Mouse (Mus musculus) hindbrain, embryonic 14.5 days (tissue): ENCODE data around the gene Ccrl2. TPM values are rescaled to one million over a fixed set of nuclear protein-coding genes. Genes with fewer than 3 reads are reported as not detected.

ENCODE experiments used
- ATAC-seq: fragments of 200-750 bp; cut with Nextera tagmentation; 2 replicates; pipeline ENCODE4 v1.8.0; 2017; ENCODE audit warnings: moderate number of reproducible peaks, mild to moderate bottlenecking, moderate TSS enrichment, moderate library complexity; ENCODE audit not compliant: low FRiP score
- DNase-seq: peaks from one replicate; pipeline ENCODE4 v3.0.0-alpha.2; 2015; ENCODE audit warnings: low spot score
- H3K27ac ChIP-seq: fragments of 300-500 bp; sonication (generic); 2 replicates; pipeline ENCODE4 v1.5.1; 2014; ENCODE audit warnings: mild to moderate bottlenecking, moderate library complexity
- H3K27me3 ChIP-seq: fragments of 300-500 bp; sonication (generic); 2 replicates; pipeline ENCODE4 v1.6.1; 2014; ENCODE audit warnings: mild to moderate bottlenecking, low read length, mixed read lengths; ENCODE audit not compliant: control insufficient read depth, insufficient read depth
- H3K36me3 ChIP-seq: fragments of 300-500 bp; sonication (generic); replicated peaks from 2 replicates; pipeline ENCODE4 v1.6.1; 2014; ENCODE audit not compliant: control insufficient read depth, insufficient read depth
- H3K4me1 ChIP-seq: fragments of 300-500 bp; sonication (generic); replicated peaks from 2 replicates; pipeline ENCODE4 v1.6.1; 2014; ENCODE audit warnings: antibody characterized with exemption, low read length, mixed read lengths; ENCODE audit not compliant: control insufficient read depth, insufficient read depth
- H3K4me2 ChIP-seq: fragments of 300-500 bp; sonication (generic); replicated peaks from 2 replicates; pipeline ENCODE4 v1.6.1; 2014; ENCODE audit warnings: mild to moderate bottlenecking, moderate library complexity
- H3K4me3 ChIP-seq: fragments of 300-500 bp; sonication (generic); replicated peaks from 2 replicates; pipeline ENCODE4 v1.5.1; 2014; ENCODE audit warnings: mild to moderate bottlenecking, low read length
- H3K9ac ChIP-seq: fragments of 300-500 bp; sonication (generic); 2 replicates; pipeline ENCODE4 v1.6.1; 2014
- H3K9me3 ChIP-seq: fragments of 300-500 bp; sonication (generic); 2 replicates; pipeline ENCODE4 v1.6.1; 2016; ENCODE audit warnings: low read length; ENCODE audit not compliant: control insufficient read depth
- WGBS: fragments of 180-500 bp; shearing (Covaris S2); extraction: QIAGEN DNeasy Blood & Tissue Kit; methylation state at CpG from one replicate; pipeline ENCODE4 v1.1.7; 2014; 5-methylcytosine and 5-hydroxymethylcytosine counted together
- polyA plus RNA-seq: library from polyadenylated mRNA; unstranded; fragments of >200 nt; fragmentation: Nextera tagmentation; extraction: Ambion mirVana; gene quantifications from 2 replicates; pipeline ENCODE4 v1.2.1, GENCODE M21; 2014

Ccrl2 gene
- polyA plus RNA-seq, 1 experiment from 2014 or later, result 1.3 TPM

DNA sequence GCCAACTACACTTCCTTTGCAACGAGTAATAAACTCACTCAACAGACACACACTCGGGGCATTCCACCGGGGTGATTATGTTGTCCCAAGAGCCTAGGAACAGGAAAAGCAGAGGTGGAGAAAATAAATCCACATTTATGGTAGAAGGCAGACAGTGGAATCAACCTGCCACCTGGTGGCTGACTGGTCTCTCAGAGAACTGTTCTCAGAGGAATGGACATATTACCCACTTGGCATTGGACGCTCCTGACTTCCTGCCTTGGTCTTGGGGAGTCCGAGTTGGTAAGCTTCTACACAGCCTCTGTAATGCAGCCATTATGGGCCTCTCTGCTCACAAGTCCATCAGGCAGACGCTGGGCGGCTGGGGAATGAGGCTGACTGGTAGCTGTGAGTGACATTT, 14.9 kb upstream of the Ccrl2 start:
- ATAC-seq (no peak), DNase-seq (no peak)
- H3K4me3 ChIP-seq, result no peak overlapping the region
- no peaks in the 10 kb centered on the region for H3K27me3 ChIP-seq
- no peak overlapping the region for H3K4me2 ChIP-seq
- no peaks in the 10 kb centered on the region for H3K36me3 ChIP-seq
- H3K9me3 ChIP-seq, result peaks cover 16% of the 10 kb centered on the region; the same call in 1 of the 2 replicates
- no peaks in the 10 kb centered on the region for H3K4me1 ChIP-seq
- 59% methylated on average over 7 of the region's 7 CpGs for WGBS
- H3K27ac ChIP-seq, result no peak overlapping the region
- no peak overlapping the region for H3K9ac ChIP-seq

DNA sequence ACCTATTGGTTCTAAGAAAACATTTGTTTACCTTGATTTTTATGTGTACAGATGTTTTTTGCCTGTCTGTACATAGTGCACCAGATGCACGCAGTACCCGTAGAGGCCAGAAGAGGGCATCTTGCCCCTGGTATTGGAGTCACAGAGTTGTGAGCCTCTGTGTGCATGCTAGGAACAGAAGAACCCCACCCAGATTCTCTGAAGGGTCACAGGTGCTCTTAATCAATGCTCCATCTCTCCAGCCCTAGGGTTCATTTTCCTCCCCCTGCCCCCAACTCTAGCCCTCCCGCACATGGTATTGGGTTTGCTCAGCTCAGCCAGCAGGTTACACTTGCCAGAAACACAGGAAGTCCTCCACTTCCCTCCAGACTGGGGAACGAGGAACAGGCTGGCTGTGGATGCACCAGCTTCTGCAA, 13.2 kb upstream of the Ccrl2 start:
- no peak for DNase-seq
- H3K27ac ChIP-seq, result no peak overlapping the region
- H3K4me3 ChIP-seq, result no peak overlapping the region
- 45% methylated on average over 4 of the region's 4 CpGs for WGBS
- H3K36me3 ChIP-seq, result no peaks in the 10 kb centered on the region
- H3K9ac ChIP-seq, result no peak overlapping the region
- H3K4me1 ChIP-seq, result no peaks in the 10 kb centered on the region
- no peak for ATAC-seq
- H3K27me3 ChIP-seq, result no peaks in the 10 kb centered on the region
- no peak overlapping the region for H3K4me2 ChIP-seq
- H3K9me3 ChIP-seq, result peaks cover 15% of the 10 kb centered on the region; the same call in 1 of the 2 replicates

DNA sequence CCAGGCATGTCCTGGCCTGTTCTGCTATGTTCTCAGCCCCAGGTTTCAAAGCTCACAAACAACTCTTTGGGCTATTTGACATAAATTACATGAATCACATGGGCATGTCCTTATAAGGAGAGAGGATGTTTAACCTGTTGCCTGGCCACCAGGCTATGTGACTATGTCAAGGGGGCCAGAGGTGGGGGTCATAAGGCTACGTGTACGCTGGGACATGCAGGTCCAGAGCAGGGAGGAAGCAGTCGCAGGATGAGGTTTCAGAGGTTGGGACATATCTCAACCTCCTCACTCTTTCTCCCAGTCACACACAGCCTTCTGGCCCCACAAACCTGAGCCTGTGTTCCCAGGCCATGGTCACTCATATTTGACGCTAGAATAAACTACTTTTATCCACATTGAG, 9.7 kb upstream of the Ccrl2 start:
- Histone ChIP-seq H3K27me3 (no peaks in the 10 kb centered on the region), H3K4me2 (no peak overlapping the region), H3K4me1 (no peaks in the 10 kb centered on the region), H3K36me3 (no peaks in the 10 kb centered on the region), H3K27ac (no peak overlapping the region), H3K9ac (no peak overlapping the region), H3K9me3 (no peaks in the 10 kb centered on the region), H3K4me3 (no peak overlapping the region)
- WGBS, result 89% methylated on average over 4 of the region's 4 CpGs
- ATAC-seq (no peak), DNase-seq (no peak)

DNA sequence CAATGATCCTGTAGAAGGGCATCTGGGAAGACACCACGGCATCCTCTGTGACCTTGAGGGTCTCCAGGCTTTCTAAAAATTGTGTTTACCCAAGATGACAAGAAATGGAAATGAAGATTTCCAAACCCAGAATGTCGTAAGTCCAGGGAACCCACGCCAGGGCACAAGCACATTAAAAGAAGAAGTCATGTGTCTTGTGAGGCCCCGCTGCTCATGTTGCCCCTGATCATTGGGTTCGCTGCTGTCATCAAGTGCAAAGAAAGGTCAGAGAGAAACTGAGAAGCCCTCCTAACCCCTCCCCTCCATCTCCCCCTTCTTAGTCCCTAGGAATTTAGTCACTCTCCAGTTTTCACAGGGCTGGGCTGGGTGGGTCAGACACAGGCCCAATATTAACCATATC, 5.5 kb upstream of the Ccrl2 start:
- WGBS, result 82% methylated on average over 5 of the region's 5 CpGs

DNA sequence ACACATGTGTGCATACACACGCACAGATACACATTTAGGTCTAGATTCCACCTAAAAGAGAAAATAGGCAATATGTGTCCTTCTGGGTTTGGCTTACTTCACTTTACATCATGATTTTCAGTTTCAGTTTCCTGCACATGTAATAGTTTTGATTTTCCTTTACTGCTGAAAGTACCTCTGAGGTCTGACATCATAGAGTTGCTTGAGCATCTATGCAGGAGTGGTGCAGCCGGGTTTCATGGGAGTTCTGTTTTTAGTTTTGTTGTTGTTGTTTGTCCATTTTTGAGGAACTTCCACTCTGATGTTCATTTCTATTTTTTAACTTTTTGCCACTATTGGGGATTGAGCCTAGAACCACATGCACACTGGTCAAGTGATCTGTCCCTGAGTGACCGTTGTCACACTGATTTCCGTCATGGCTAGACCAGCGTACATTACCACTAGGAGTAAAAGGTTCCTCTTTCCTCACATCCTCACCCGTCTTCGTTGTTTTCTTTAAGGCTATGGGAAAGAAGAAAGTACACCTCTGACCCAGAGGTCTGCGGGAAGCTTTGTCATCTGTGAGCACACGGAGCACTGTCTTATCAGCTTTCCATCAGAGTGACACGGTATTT, 1.7 kb upstream of the Ccrl2 start:
- Histone ChIP-seq H3K36me3 (no peaks in the 10 kb centered on the region), H3K4me1 (no peaks in the 10 kb centered on the region), H3K27me3 (no peaks in the 10 kb centered on the region), H3K27ac (no peak overlapping the region), H3K9ac (no peak overlapping the region), H3K4me3 (no peak overlapping the region), H3K9me3 (no peaks in the 10 kb centered on the region), H3K4me2 (no peak overlapping the region)
- DNase-seq, result no peak
- ATAC-seq, result no peak
- WGBS, result 81% methylated on average over 10 of the region's 10 CpGs

More for the DNA sequence above, 5.5 kb upstream of the Ccrl2 start:
- no peak overlapping the region for H3K4me3 ChIP-seq
- no peak overlapping the region for H3K27ac ChIP-seq
- H3K4me1 ChIP-seq, result no peaks in the 10 kb centered on the region
- no peaks in the 10 kb centered on the region for H3K36me3 ChIP-seq
- H3K9me3 ChIP-seq, result no peaks in the 10 kb centered on the region
- no peak overlapping the region for H3K9ac ChIP-seq
- no peak overlapping the region for H3K4me2 ChIP-seq
- H3K27me3 ChIP-seq, result no peaks in the 10 kb centered on the region
- ATAC-seq (no peak), DNase-seq (no peak)

DNA sequence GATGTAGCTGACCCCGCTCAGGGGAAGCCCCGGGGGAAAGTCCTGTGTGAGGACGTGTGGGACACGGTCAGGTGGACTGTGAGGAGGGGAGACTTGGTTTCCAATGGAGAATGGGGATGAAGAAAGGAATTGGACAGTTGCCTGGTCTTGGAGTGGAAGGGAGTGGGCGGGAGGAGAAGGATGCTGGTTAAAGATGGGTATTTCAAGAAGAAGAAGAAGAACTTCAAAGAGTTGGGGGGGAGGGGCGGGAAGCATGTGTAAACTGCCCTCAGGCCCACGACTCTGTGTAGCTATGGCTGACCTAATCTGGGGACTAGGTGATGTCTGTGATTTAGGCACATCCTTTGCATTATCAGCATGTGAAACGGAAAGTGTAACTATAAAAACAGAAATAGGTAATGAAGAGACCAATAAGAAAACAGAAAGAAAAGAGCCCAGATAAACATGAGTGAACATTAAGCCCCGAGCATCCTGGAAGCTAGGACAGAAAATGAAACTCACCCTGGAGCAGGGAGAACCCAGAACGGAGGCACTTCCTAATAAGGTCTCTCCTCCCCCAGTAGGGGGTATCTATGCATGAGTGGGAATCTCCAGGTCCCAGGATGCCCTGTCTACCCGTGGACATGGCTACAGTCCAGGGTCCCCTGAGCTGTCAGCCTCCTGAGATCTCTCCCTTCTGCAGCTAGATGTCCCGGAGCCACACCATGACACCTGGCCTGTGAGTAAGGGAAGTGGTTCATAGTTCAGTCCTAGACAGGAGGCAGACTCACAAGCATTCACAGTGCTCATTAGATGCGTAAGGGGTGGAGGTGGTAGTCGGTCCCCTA, 438 bp upstream of the Ccrl2 start:
- no peaks in the 10 kb centered on the region for H3K4me1 ChIP-seq
- no peak overlapping the region for H3K4me3 ChIP-seq
- H3K9ac ChIP-seq, result no peak overlapping the region
- H3K9me3 ChIP-seq, result no peaks in the 10 kb centered on the region
- H3K36me3 ChIP-seq, result no peaks in the 10 kb centered on the region
- DNase-seq, result no peak
- 0 out of 2 replicates have a peak overlapping the region, but pooled peaks have one; percentile 34 for H3K4me2 ChIP-seq
- 74% methylated on average over 14 of the region's 14 CpGs for WGBS
- no peak overlapping the region for H3K27ac ChIP-seq
- no peak for ATAC-seq
- no peaks in the 10 kb centered on the region for H3K27me3 ChIP-seq

DNA sequence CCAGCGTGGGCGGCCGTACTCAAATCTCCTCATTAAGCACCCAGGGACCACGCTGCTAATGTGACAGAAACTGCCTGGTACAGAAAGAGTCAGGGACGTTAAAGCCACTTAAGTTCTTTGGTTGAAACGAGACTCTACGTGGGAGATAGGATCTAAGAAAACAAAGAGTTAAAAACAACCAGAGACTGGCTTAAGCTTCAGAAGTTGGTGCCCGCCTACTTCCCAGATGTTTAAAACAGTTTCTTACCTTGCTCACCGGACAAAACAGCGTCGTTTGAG, 861 bp downstream of the Ccrl2 start:
- Histone ChIP-seq H3K4me1 (no peaks in the 10 kb centered on the region), H3K4me2 (peak overlapping the region; percentile 34; the same call in 1 of the 2 replicates), H3K9me3 (no peaks in the 10 kb centered on the region), H3K4me3 (peak overlapping the region; percentile 12; the same call in 1 of the 2 replicates), H3K36me3 (no peaks in the 10 kb centered on the region), H3K27me3 (no peaks in the 10 kb centered on the region), H3K27ac (no peak overlapping the region), H3K9ac (peak overlapping the region; percentile 24; the same call in 1 of the 2 replicates)
- 52% methylated on average over 11 of the region's 11 CpGs for WGBS
- ATAC-seq (no peak), DNase-seq (no peak)

DNA sequence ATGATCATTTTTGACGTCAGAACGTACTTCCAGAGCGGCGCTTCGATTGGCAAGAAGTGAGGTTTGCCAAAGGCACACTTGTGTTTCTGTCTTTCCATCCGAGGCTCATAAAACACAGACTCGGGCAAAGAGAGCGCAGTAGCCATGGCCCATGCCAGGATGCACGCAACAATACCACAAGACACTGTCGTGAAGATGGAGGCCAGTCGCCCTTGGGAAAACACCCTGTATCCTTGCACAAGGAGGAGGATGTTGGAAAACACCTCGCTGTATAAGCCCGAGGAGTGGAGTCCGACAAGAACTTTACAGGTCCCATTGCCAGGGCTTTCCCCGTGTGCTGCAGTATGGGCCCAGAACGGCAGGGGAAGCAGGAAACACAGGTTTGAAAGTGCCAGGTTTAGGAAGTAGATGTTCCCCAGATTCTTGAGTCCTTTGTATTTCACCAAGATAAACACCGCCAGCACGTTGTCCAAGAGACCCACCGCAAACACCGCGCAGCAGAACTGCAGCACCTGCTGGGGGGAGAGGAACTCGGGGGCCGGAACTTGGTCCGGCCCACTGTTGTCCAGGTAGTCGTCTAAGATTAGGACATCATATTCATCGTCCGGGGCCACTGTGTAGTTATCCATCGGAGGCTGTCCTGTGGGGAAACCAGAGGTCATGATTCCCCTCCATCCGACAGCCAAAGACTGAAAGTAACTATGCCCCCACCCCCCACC, 1.4 kb downstream of the Ccrl2 start:
- Histone ChIP-seq H3K36me3 (no peaks in the 10 kb centered on the region), H3K4me1 (no peaks in the 10 kb centered on the region), H3K4me3 (0 out of 2 replicates have a peak overlapping the region, but pooled peaks have one; percentile 12), H3K9me3 (no peaks in the 10 kb centered on the region), H3K27me3 (no peaks in the 10 kb centered on the region), H3K9ac (no peak overlapping the region), H3K4me2 (peak overlapping the region; percentile 34; the same call in 1 of the 2 replicates), H3K27ac (no peak overlapping the region)
- 85% methylated on average over 29 of the region's 29 CpGs for WGBS
- ATAC-seq (no peak), DNase-seq (no peak)

DNA sequence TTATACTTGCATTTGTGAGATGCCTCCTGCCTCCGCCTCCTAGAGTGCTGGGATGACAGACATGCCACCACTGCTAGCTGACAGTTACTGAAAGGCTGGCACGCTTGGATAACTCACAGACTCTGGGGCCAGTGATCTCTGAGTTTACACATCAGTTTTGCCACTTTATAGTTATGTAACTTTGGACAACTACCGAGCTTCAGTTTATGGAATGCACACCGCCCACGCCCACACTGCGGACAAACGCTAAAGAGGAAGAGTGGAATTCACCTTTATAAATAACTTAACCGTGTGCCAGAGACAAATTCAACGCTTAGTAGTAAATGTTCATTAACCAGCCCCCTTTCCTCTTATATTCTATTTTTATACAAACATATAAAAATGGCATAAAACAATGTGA, 2.4 kb downstream of the Ccrl2 start:
- Histone ChIP-seq H3K4me2 (no peak overlapping the region), H3K27me3 (no peaks in the 10 kb centered on the region), H3K4me3 (no peak overlapping the region), H3K4me1 (no peaks in the 10 kb centered on the region), H3K9me3 (no peaks in the 10 kb centered on the region), H3K36me3 (no peaks in the 10 kb centered on the region), H3K27ac (no peak overlapping the region), H3K9ac (no peak overlapping the region)
- no peak for ATAC-seq
- 90% methylated on average over 9 of the region's 9 CpGs for WGBS
- no peak for DNase-seq
